Mouse (Mus musculus): ENCODE measurements around the gene Mia2. TPM values are rescaled to one million over a fixed set of nuclear protein-coding genes. Genes with fewer than 3 reads are reported as not detected.

The Mia2 gene
- polyA plus RNA-seq, 1 experiment: 62.9 TPM

DNA sequence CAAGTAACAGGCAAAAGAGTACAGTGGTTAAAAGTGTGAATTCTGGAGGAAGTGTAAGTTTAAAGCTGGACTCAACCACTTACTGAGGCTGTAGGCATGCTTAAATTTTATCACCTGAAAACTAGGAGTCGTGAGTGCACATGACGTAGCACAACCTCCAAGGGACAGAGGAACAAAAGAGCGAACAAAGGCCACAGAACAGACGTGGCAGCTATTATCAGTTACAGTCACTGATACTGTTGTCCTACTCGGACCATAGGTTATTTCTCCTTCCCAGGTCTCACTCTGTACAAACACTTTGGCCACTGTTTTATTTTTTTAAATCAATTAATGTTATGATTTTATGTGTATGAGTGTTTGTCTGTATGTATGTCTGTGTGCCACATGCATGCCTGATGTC is 9.2 kb downstream of the Mia2 start:
- no peak for DNase-seq (ENCODE audit: low spot score)

GRCm38 (mm10) chr12:59105914-59106313 is 10.3 kb downstream of the Mia2 start:
- no peak for DNase-seq (ENCODE audit: low spot score)

DNA sequence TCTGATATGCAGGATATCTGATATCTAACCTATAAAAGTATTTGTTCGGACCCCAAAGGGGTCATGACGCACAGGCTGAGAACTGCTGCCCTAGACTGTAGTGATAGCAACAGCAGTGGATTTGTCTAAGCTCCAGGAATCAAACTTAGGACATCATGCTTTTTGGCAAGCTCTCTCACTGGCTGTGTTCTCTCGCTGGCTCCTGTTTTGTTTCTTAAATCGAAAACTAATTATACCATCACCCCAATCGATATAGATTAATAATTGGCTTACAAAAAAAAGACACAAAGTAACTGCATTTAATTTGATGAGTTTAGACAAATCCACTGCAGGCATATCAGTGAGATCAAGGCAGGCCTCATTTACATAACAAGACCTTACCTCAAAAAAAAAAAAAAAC is 10.9 kb downstream of the Mia2 start:
- no peak for DNase-seq (ENCODE audit: low spot score)

DNA sequence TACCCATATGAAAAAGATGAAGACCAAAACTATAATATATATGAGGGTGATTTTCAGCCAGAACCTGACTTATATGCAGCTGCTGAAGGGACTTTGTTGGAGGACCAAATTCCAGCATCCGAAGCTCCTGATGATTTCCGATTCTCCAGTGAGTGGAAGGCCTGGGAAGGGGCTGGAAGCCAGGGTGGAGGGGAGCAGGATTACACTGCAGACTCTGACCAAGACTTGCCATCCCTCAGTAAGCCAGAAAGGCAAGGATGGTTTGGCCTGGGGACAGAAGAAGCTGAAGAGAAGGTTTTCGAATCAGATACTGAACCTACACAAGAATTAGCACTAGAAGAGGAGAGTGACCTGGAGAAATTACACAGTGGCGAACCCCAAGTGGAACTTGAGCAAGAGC is 12.3 kb downstream of the Mia2 start:
- DNase-seq (ENCODE audit: low spot score): no peak

- no peak for DNase-seq (ENCODE audit: low spot score)
These were observed 21.6 kb downstream of the Mia2 start for GRCm38 (mm10) chr12:59117184-59117583.

DNA sequence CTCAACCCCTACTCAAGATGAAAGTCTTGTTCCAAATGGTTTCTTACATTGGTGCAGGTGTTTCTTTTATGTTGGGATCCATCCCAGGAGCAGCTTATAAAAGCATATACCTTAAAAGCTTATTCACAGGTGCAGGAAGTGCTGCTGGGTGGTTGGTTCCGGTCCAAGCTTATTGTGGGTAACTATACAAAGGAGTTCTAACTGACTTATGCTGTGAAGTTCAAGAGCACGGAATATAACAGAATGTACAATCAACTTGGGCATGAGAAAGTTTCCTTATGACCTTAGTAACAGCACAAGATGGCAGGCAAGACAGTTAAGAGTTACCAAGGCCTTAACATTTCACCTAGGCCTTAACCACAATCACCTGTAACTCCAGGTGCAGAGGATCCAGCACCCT is 29.8 kb downstream of the Mia2 start:
- no peak for DNase-seq (ENCODE audit: low spot score)

- DNase-seq (ENCODE audit: low spot score): no peak
These were observed 32.9 kb downstream of the Mia2 start for GRCm38 (mm10) chr12:59128501-59128900.

DNA sequence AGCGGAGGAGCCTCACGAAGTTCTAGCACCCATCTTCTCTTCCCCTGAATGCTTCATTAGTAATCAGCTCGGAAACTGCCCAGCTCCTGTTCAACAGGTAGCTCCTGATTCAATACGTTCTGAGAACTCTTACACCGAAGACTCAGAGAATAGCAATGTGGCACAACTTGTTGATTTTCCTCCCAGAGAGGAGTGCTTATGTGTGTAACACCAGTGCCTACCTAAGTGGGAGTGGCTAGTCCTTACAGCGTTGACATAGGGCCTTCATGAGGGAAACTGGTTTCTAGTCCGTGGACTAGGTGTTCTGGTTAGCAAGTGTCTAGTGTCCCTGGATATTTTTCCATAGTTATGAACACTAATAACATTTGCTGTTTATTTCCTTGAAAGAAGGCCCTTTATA is 33.4 kb downstream of the Mia2 start:
- DNase-seq (ENCODE audit: low spot score): no peak

DNA sequence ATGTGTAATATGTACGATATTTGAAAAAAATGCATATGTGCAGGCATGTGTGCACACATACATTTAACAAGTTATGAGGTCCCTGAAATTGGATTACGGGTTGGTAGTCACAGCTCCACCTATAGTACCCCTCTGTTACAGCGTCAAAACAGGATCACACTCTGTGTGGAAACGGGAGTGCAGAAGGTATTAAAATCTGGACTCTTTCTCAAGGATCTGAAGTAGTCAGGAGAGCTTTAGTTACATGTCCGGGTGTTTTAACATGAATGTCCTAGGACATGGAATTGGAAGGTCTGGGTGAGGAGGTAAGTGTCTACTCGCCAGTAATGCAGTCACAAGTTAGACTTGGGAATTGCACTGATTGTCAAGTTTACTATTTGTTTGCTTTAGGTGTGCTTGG is 34.0 kb downstream of the Mia2 start:
- DNase-seq (ENCODE audit: low spot score): no peak

GRCm38 (mm10) chr12:59130249-59130648 is 34.6 kb downstream of the Mia2 start:
- DNase-seq (ENCODE audit: low spot score): no peak

- DNase-seq (ENCODE audit: low spot score): peak; percentile 95
These were observed 35.3 kb downstream of the Mia2 start for GRCm38 (mm10) chr12:59130651-59131577.

DNA sequence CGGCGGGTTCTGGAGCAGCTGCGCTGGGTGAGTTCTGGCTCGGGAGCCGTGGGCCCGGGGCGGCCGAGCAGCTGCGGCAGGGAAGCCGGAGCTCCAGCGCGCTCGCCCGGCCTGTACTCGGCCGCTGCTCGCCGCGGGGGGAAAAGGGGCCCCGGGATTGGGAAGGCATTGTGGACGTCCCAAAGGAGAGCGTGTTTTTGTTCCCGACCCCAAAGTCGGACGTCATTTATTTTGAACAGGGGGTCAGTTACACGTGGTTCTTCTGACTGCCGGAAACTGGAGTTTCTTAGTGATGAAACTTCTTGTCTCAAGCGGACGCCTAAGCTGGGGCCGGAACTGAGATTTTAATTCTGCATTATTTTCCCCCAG is 36.0 kb downstream of the Mia2 start:
- DNase-seq (ENCODE audit: low spot score): no peak

- DNase-seq (ENCODE audit: low spot score): no peak
These were observed 36.9 kb downstream of the Mia2 start for GRCm38 (mm10) chr12:59132462-59132861.

- no peak for DNase-seq (ENCODE audit: low spot score)
These were observed 37.3 kb downstream of the Mia2 start for GRCm38 (mm10) chr12:59132940-59133339.

- DNase-seq (ENCODE audit: low spot score): no peak
These were observed 37.9 kb downstream of the Mia2 start for GRCm38 (mm10) chr12:59133437-59133999.

- no peak for DNase-seq (ENCODE audit: low spot score)
These were observed 39.5 kb downstream of the Mia2 start for GRCm38 (mm10) chr12:59135096-59135495.

GRCm38 (mm10) chr12:59135533-59136300 is 40.1 kb downstream of the Mia2 start:
- no peak for DNase-seq (ENCODE audit: low spot score)

GRCm38 (mm10) chr12:59137031-59137430 is 41.4 kb downstream of the Mia2 start:
- no peak for DNase-seq (ENCODE audit: low spot score)

DNA sequence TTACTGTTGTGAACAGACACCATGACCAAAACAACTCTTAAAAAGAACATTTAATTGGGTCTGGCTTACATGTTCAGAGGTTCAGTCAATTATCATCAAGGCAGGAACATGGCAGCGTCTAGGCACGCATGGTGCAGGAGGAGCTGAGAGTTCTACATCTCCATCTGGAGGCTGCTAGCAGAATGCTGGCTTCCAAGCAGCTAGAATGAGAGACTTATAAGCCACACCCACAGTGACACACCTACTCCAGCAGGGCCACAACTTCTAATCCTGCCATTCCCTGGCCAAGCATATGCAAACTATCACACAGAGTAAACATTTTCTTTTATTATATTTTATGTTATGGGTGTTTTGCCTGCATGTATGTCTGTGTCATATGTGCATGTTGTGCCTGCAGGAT is 43.8 kb downstream of the Mia2 start:
- DNase-seq (ENCODE audit: low spot score): no peak

DNA sequence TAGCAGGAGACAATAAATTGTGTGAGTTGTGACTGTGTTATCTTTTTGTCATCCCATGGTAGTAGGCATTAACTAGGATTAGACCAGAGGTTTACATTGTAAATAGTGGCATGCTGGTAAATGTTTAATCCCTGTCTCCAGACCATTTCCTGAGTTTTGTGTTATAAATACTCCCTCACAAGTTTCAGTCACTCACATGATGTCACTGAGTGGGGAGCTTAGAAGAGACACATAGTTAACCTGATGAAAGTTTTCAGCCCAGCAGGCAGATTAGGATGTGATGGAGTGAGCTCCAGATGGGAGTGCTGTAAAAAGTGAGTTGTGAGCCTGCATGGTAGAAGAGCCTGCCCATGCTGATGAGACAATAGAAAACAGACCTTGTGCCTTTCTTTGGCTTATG is 49.5 kb downstream of the Mia2 start:
- no peak for DNase-seq (ENCODE audit: low spot score)

- DNase-seq (ENCODE audit: low spot score): no peak
These were observed 54.1 kb downstream of the Mia2 start for GRCm38 (mm10) chr12:59149691-59150090.

DNA sequence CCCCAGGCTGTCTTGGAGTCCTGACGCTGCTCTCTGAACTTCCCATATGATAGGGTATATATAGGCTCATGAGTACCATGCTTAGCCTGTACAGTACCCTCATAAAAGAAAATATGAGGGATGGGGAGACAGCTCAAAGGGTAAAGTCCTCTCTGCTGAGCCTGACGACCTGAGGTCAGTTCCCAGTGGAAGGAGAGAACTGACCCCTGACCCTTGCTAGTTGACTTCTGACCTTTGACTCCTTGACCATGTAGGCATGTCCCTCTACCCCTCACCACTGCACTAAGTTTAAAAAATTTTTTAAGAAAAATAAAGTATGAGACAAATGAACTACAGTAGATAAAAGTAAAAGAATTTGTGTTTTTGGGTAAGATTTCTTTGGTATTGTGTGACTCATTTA is 65.5 kb downstream of the Mia2 start:
- no peak for DNase-seq (ENCODE audit: low spot score)

DNA sequence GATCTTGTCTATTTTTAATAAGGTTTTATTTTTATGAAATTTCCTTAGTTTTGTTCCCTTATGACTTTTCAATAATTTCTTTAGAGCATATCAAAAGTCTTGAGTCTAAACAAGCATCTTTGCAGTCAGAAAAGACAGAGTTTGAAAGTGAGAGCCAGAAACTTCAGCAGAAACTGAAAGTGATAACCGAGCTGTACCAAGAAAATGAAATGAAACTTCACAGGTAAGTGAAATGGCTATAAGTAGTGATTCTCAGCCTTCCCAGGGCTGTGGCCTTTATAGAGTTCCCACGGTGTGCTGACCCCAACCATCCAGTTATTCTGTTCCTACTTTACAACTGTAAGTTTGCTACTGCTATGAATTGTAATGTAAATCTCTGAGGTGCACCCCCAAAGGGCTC is 67.2 kb downstream of the Mia2 start:
- no peak for DNase-seq (ENCODE audit: low spot score)

Measured in urinary bladder, adult 2 months (tissue).